Mouse (Mus musculus) urinary bladder, postnatal 4 days (tissue): ENCODE data around the gene Tcp1.
"Not testable (repeated sequence)": the region's sequence is repeated elsewhere in the genome, so short reads cannot be mapped to it uniquely, and the experiment has no call there.

ENCODE experiments used
- DNase-seq, 2 experiments: peaks; one replicate each; pipeline ENCODE4 v3.0.0; 2021 to 2022; ENCODE audit warnings: low spot score in 2 of 2

Tcp1 gene

GRCm38 (mm10) chr17:12915881-12916583 lies 531 bp downstream of the Tcp1 start, which contains the start of gene Mrpl18:
Gene Mrpl18 (minus strand): TSS chr17:12916345.
- peak; percentile 98 for DNase-seq

DNA sequence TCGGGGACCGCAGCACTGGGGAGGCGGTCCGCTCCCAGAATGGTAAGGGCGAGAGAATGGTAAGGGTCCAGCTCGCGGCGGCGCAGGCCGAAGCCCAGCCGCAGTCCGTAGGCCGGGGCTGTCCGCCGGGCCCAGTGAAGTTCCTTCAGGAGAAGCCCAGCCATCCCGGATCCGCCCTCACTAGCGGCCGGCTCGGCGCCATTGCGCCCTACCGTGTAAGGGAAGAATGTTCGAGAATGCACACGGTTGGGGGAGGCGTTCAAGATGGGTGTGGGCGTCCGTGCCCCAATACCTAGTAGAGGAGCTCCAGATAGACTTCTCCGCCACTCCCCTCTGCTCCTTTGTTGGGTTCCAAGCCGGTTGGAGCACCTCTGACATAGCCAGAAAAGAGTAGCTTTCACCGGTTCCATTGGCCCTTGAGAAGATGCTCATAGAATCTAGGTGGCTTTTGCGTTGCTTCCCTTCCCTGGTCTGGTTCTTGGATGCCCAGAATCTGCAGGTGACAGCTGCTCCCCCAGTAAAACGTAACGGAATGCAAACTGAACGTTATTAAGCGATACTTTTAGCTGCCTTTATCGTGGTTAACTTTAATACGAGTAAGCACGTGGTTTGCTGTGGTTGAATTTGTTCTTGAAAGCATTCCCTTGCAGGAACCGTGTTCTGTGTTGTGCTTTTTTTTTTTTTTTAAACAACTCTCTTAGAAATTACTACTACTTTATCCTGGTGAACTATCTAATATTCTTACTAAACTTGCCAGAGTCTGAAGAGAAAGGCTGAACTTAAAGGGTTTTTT lies 1.3 kb downstream of the Tcp1 start:
- DNase-seq, result no peak

- DNase-seq, result no peak
Measured at GRCm38 (mm10) chr17:12921073-12921472, 5.6 kb downstream of the Tcp1 start.

DNA sequence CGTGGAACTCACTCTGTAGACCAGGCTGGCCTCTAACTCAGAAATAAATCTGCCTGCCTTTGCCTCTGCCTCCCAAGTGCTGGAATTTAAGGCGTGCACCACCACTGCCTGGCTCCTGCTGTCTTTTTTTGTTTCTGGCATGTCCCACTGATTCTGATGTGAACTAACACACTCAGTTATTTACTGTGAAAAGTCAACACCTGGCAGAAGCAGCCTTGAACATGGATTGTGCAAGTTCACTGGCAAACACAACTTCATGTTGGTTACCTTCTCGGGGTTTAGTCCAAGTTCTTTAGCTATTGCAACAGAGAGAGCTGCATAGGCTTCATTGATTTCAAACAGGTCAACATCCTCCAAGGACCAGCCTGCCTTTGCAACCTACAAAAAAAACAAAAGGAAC lies 9.5 kb downstream of the Tcp1 start:
- DNase-seq, result no peak

DNA sequence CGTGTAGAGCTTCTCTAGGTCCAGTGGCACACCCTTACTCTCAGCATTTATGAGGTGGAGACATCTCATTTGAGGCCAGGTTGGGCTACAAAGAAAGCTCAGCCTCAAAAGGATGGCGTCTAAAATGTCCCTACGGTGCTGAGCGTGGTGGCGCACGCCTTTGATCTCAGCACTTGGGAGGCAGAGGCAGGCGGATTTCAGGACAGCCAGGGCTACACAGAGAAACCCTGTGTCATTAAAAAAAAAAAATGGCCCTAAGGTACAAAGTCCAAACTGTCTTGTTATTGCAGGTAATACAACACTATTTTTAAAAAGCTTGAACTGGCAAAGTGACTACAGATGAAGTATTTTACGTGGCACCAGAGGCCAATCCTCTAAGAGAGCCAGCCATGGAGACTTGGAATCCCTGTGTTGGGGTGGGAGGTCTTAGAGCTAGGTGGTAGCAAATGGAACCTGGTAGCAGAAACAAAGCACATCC lies 10.2 kb downstream of the Tcp1 start:
- DNase-seq, result no peak

- not testable (repeated sequence) for DNase-seq
Measured at GRCm38 (mm10) chr17:12931576-12931975, 16.1 kb downstream of the Tcp1 start.

DNA sequence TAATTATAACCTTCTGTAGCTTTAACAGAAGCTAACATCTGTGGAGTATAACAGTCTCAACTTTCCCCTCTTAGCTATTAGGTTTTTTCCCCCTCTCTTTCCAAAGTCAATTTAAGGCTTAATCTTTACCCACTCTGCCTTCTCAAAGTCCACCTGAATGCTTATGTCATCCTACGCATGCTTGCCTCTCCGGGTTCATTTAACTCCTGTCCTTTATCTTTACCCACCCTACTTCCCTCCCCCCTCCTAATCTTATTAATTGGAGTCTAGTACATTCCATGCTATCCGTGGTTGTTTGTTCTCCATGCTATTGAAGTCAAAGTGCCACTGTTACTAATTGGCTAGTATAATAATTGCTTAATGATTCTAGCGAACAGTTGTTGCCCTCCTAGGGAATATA lies 20.2 kb downstream of the Tcp1 start:
- DNase-seq, result no peak

DNA sequence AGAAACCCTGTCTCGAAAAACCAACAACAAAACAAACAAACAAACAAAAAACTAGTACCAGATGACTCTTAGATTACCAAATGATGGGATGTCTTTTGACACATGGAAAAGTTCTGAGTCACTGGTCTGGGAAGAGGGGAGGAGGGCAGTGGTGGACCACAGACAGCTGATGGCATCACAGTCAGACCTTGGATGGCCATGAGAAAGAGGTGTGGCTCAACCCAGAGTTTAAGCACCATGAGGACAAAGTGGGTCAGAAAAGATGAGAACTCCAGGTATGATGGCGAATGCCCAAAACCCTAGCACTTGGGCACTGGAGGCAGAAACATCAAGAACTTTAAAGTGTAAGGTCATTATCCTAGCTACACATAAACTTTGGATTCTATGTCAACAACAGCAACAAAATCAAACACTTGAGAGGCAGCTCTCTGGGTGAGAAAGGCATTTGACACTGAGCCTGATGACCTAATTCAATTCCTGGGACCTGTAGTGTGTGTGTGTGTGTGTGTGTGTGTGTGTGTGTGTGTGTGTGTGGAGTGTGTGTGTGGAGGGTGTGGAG lies 22.0 kb downstream of the Tcp1 start:
- no peak for DNase-seq

GRCm38 (mm10) chr17:12938077-12938476 lies 22.6 kb downstream of the Tcp1 start:
- no peak for DNase-seq

DNA sequence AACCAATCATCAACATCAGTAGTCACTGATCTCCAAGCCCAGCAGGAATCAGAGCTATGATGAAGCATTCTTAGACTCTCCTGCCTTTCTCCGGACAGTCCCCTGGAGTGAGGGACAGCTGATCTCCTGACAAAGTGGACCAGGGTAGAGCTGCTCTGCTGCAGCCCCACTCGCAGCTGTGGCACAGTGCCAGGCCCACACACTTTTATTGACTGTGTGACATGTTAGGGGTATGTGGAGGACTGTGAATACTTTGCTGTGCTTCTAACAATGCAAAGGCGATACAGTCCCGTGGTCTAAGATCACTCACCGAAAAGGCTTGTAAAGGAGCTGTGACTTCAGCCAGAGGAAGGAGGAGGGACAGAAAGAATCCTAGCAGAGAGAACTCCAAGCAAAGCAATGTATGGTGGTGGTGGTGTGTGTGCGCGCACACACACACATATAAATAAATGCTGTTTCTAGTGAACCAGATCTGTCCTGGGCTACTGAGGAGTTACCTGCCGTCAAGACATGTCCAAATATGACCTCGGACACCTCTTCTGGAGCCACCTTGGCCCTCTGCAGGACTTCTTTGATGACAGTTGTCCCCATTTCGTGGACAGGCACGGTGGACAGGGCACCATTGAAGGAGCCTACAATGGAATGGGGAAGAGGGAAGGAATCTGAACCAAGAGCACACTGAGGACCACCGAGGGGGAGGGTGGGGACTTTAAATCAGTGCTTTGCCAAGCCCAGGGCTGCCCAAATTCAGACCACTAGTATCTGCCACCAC lies 24.1 kb downstream of the Tcp1 start:
- DNase-seq, result not testable (repeated sequence)

DNA sequence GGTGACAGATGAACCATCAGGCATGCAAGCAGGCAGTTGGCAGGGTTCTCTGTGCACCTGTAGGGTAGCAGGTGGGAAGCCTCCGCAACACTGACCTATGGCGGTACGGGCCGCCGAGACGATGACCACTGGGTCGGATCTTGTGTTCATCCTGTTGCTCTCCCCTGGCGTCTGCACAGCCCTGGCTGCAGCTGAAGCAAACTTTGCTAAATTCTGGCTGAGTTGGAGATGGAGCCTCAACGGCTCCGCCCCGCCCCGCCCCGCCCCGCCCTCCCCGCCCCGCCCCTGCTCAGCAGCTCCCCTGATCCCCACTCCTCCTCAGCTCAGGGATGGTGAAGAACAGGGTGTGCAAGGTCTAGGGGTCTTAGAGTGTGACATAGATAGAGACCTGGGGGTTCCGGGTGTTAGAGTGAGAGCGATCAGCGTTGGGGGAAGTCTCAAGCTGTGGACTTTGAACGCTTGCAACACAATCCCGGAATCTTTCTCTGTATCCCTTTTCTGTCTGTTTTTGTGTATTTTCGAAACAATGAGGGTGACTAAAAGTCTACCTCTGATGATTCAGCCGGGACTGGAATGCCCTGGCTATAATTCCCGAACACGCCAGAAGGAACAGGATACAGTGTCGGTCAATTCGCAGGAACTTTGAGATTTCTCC lies 24.8 kb downstream of the Tcp1 start, which contains the start of gene Acat3:
Gene Acat3 (minus strand): TSS at position 450 of the 655 bp plus-strand sequence.
- no peak for DNase-seq

DNA sequence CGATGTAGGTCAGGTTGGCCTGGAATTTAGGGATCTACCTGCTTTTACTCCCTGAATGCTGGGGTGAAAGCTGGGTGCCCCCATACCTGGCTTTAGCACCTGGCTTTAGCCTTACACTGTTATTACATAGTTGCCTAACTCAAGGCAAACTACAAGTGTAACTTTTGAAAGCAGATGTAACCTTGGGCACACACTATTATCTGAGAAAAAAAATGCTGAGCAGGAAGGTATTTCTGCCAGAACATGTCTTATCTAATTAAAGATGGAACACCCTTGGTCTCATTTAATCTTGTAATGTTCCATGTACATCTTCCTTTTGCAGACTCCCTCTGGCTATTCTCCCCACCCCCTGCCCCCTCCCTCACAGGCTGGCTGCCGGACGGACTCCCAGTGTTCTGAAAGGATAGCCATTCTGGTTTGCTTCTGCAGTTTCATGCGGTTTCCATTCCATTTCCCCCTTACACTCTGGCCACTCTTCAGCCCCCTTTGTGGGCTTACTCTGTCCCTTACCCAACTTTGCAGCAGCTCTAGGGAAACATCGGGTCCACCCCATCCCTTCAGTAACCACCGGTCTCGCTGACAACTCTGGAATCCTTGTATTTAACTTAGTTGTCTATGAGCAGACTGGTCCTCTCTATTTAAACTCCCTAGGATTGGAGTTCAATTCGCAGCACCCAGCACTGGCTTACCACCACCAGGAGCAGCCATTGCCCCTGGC lies 26.2 kb downstream of the Tcp1 start:
- no peak for DNase-seq

GRCm38 (mm10) chr17:12942459-12943162 lies 27.1 kb downstream of the Tcp1 start:
- DNase-seq, result no peak

- no peak for DNase-seq
Measured at GRCm38 (mm10) chr17:12949669-12950068, 34.2 kb downstream of the Tcp1 start.

DNA sequence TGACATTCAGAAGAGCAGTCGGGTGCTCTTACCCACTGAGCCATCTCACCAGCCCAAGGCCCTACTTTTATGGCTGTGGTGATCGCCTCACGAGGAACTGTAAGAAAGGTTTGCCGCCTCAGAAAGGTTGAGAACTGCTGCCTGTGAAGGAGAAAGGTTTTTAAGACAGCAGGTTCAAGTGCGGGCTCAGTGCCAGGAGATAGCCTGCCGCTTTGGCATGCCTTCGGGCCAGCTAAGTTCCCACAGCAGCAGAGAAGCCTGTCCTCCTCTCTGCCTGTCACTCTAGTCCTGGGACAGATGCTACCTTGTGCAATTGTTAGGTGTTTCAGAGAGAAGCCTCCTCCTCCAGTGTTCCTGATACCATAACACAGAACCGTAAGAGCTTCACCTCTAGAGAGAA lies 41.2 kb downstream of the Tcp1 start:
- DNase-seq, result no peak

DNA sequence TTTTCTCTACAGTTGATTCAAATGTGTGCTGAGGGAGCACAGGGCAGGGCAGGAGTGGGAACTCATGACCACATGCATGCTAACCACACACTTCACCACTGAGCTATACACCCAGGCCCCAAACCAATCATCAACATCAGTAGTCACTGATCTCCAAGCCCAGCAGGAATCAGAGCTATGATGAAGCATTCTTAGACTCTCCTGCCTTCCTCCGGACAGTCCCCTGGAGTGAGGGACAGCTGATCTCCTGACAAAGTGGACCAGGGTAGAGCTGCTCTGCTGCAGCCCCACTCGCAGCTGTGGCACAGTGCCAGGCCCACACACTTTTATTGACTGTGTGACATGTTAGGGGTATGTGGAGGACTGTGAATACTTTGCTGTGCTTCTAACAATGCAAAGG lies 43.9 kb downstream of the Tcp1 start:
- not testable (repeated sequence) for DNase-seq

GRCm38 (mm10) chr17:12960331-12960873 lies 44.9 kb downstream of the Tcp1 start, which contains the start of gene Acat2:
Gene Acat2 (minus strand): TSS chr17:12960747.
- peak; percentile 91 to 93 for DNase-seq

DNA sequence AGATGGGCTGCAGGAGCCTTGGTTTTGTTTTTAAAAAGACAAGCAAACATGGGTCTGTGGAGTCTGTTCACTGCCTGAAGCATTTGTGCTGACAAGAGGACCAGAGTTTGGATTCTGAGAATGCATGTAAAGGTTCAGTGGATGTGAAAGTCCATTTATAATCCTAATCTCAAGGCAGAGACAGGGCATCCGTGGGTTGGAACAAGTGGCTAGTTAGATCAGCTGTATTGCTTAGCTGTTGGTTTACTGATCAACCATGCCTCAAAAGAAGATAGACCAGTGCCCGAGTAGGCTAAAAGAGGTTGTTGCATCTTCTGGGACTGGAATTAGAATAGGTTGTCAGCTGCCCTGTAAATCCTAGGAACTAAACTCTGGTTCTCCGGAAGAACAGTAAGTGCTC lies 48.0 kb downstream of the Tcp1 start:
- no peak for DNase-seq

DNA sequence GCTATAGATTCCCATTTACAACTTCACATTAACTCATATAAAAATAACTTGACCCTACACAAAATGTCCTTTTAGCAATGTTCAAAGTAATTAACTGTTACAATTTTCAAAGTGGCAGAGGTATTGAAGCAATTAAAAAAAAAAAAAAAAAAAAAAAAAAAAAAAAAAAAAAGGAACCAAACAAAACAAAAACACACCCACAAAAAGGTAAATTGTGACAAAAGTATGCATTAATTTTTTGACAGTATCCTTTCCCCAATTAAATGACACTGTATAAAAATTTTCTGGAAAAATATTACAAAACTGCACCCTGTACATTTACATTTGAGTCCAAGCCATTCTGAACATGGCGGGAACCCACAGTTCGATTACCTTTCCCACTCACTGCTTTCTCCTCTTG lies 51.7 kb downstream of the Tcp1 start:
- no peak for DNase-seq

GRCm38 (mm10) chr17:12973851-12974250 lies 58.4 kb downstream of the Tcp1 start:
- no peak for DNase-seq
